Mouse (Mus musculus): ENCODE data around the gene Gulp1. TPM values are rescaled to one million over a fixed set of nuclear protein-coding genes. Genes with fewer than 3 reads are reported as not detected.

The Gulp1 gene
- total and polyA plus RNA-seq, 3 experiments = not detected

DNA sequence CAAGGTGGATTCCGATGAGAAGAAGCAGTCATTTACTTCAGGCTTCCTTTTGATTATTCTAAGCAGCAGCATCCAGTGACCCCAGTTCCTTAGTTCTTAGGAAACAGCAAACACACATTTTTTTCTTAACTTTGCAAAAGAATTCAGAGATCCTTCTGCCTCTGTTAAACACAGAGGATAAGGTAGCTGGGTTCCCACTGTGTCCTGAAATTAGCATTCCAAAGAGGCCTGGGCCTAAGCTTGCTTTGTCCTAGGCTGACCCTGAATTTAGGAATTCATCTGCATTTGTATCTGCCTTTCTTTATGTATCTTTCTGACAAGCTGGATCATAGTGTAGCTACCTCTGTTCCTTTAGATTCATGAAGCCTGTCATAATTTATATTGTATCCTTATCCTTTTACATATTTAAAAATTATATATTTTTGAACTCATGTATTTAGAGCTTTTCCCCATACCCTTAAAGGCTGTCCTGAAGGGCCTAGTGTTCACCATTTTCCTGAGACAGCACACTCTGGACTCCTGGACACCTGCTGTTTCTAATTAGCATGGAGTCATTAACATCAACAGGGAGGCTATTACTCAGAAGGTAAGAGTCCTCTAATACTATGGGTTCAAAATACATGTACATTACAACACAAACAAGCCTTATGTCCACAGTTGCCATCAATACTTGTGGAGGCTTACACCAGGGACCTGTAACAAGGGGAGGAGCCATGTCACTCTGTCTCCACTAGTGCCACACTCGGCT lies 62.2 kb downstream of the Gulp1 start:
- H3K9ac ChIP-seq (ENCODE audit: insufficient read depth, low read depth) = no peak overlapping the region
- TF ChIP-seq BHLHE40 (IDR thresholded peaks at IDR 0.05; ENCODE audit: low read depth, low read length) (no peak), ETS1 (conservative IDR thresholded peaks at IDR 0.05; ENCODE audit: low read depth, low read length) (no peak), CHD2 (IDR thresholded peaks at IDR 0.05; ENCODE audit: low read length) (no peak), MXI1 (IDR thresholded peaks at IDR 0.05; ENCODE audit: low read depth, low read length) (no peak), ZC3H11A (IDR thresholded peaks at IDR 0.05; ENCODE audit: low read depth, low read length) (no peak), UBTF (IDR thresholded peaks at IDR 0.05; ENCODE audit: low read depth, low read length) (no peak), MAX (IDR thresholded peaks at IDR 0.05; ENCODE audit: low read length) (no peak), IRF4 (IDR thresholded peaks at IDR 0.05; ENCODE audit: low read depth, low read length) (no peak), POLR2AphosphoS2 (IDR thresholded peaks at IDR 0.05; ENCODE audit: low read depth, low read length) (no peak), KAT2A (IDR thresholded peaks at IDR 0.05; ENCODE audit: insufficient replicate concordance, low read length) (no peak), NRF1 (IDR thresholded peaks at IDR 0.05; ENCODE audit: low read depth, low read length) (no peak), ZMIZ1 (IDR thresholded peaks at IDR 0.05; ENCODE audit: low read depth, low read length) (no peak), PAX5 (IDR thresholded peaks at IDR 0.05; ENCODE audit: low read length) (no peak), MAFK (IDR thresholded peaks at IDR 0.05; ENCODE audit: insufficient replicate concordance, low read length) (no peak), TCF12 (IDR thresholded peaks at IDR 0.05; ENCODE audit: low read depth, low read length) (no peak)
- in situ Hi-C loops (cut with MboI; ENCODE audit: low pct_ligation_motif_present, low pct_unique_long_range_greater_than_20kb, low sequenced_read_pairs) (no loop called here), dilution Hi-C loops (cut with MboI; ENCODE audit: extremely low pct_ligation_motif_present, extremely low pct_unique_long_range_greater_than_20kb, low sequenced_read_pairs) (no loop called here)
- no peaks in the 10 kb centered on the region for H3K36me3 ChIP-seq (replicated peaks in 1 of 2; ENCODE audit: control insufficient read depth in 1 of 2, insufficient read depth in 1 of 2, low read length in 1 of 2)
- H3K9me3 ChIP-seq (replicated peaks; ENCODE audit: low read length) = no peaks in the 10 kb centered on the region
- H3K27ac ChIP-seq (ENCODE audit: insufficient read depth, low read depth) = no peak overlapping the region
- H3K4me2 ChIP-seq (ENCODE audit: insufficient read depth, low read depth, poor library complexity, severe bottlenecking) = no peak overlapping the region
- H3K79me2 ChIP-seq (replicated peaks; ENCODE audit: control insufficient read depth, extremely low read depth, insufficient read depth, poor library complexity, severe bottlenecking) = no peaks in the 10 kb centered on the region
- H3K27me3 ChIP-seq (replicated peaks) = no peaks in the 10 kb centered on the region
- H3K4me3 ChIP-seq (replicated peaks in 1 of 3; ENCODE audit: low read depth in 2 of 3, low read length in 2 of 3, poor library complexity in 1 of 3) = no peak overlapping the region
- H3K4me1 ChIP-seq (ENCODE audit: control insufficient read depth in 1 of 2, insufficient read depth in 2 of 2) = no peaks in the 10 kb centered on the region
- DNase-seq (ENCODE audit: extremely low read depth) = no peak

DNA sequence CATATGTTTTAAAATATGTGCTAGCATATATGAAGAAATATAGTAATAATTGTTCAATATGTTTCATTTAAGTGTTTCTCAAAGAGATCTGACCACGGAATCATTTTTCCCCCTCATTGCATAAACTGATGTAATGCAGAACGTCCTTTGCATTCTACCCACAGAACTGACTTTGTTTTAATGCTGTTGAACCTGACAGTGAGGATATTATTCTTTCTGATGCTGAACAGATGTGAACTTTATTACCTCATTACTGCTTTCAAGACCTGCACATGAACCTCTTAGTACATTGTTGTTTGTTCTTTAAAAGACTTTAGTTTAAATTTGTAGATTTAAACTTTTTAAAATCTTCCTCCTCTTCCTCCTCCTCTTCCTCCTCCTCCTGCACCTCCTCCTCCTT lies 67.4 kb downstream of the Gulp1 start:
- no peaks in the 10 kb centered on the region for H3K9me3 ChIP-seq (replicated peaks; ENCODE audit: low read length)
- no peak for DNase-seq (ENCODE audit: extremely low read depth)
- TF ChIP-seq ZKSCAN1 (IDR thresholded peaks at IDR 0.05; ENCODE audit: borderline replicate concordance, low read depth, low read length) (no peak), MAX (IDR thresholded peaks at IDR 0.05; ENCODE audit: low read length) (no peak), POLR2A (IDR thresholded peaks at IDR 0.05; ENCODE audit: low read depth, low read length) (no peak), GABPA (IDR thresholded peaks at IDR 0.05; ENCODE audit: insufficient replicate concordance, low read depth, low read length) (no peak), JUND (conservative IDR thresholded peaks at IDR 0.05; ENCODE audit: low read depth, low read length) (no peak), ZC3H11A (IDR thresholded peaks at IDR 0.05; ENCODE audit: low read depth, low read length) (no peak), CHD2 (IDR thresholded peaks at IDR 0.05; ENCODE audit: low read length) (no peak), E2F4 (IDR thresholded peaks at IDR 0.05; ENCODE audit: insufficient replicate concordance, low read depth, low read length) (no peak), EP300 (IDR thresholded peaks at IDR 0.05; ENCODE audit: low read length) (no peak), MAZ (IDR thresholded peaks at IDR 0.05; ENCODE audit: low read depth, low read length) (no peak), UBTF (IDR thresholded peaks at IDR 0.05; ENCODE audit: low read depth, low read length) (no peak), ZMIZ1 (IDR thresholded peaks at IDR 0.05; ENCODE audit: low read depth, low read length) (no peak), SIN3A (IDR thresholded peaks at IDR 0.05; ENCODE audit: low read length) (no peak), TCF12 (IDR thresholded peaks at IDR 0.05; ENCODE audit: low read depth, low read length) (no peak), ZNF384 (IDR thresholded peaks at IDR 0.05; ENCODE audit: low read depth, low read length) (no peak)
- in situ Hi-C loops (cut with MboI; ENCODE audit: low pct_ligation_motif_present, low pct_unique_long_range_greater_than_20kb, low sequenced_read_pairs) (no loop called here), dilution Hi-C loops (cut with MboI; ENCODE audit: extremely low pct_ligation_motif_present, extremely low pct_unique_long_range_greater_than_20kb, low sequenced_read_pairs) (no loop called here)
- H3K9ac ChIP-seq (ENCODE audit: insufficient read depth, low read depth) = no peak overlapping the region
- H3K79me2 ChIP-seq (replicated peaks; ENCODE audit: control insufficient read depth, extremely low read depth, insufficient read depth, poor library complexity, severe bottlenecking) = no peaks in the 10 kb centered on the region
- H3K27me3 ChIP-seq (replicated peaks) = no peaks in the 10 kb centered on the region
- no peaks in the 10 kb centered on the region for H3K36me3 ChIP-seq (replicated peaks in 1 of 2; ENCODE audit: control insufficient read depth in 1 of 2, insufficient read depth in 1 of 2, low read length in 1 of 2)
- no peak overlapping the region for H3K4me3 ChIP-seq (replicated peaks in 1 of 3; ENCODE audit: low read depth in 2 of 3, low read length in 2 of 3, poor library complexity in 1 of 3)
- no peaks in the 10 kb centered on the region for H3K4me1 ChIP-seq (ENCODE audit: control insufficient read depth in 1 of 2, insufficient read depth in 2 of 2)
- H3K27ac ChIP-seq (ENCODE audit: insufficient read depth, low read depth) = no peak overlapping the region
- no peak overlapping the region for H3K4me2 ChIP-seq (ENCODE audit: insufficient read depth, low read depth, poor library complexity, severe bottlenecking)

Data from CH12.LX (cell line).